Mouse (Mus musculus) midbrain, embryonic 13.5 days (tissue): ENCODE results near the gene Elovl7. TPM values are rescaled to one million over a fixed set of nuclear protein-coding genes. Genes with fewer than 3 reads are reported as not detected.

Experiments used
- polyA plus RNA-seq: library from polyadenylated mRNA; unstranded; fragments of >200 nt; fragmentation: Nextera tagmentation; extraction: Ambion mirVana; gene quantifications from 2 replicates; pipeline ENCODE4 v1.2.1, GENCODE M21; 2015

The Elovl7 gene
- polyA plus RNA-seq, 1 experiment from 2014 or later, result 0.74 TPM

Other genes starting within 250 kb of the Elovl7 start
- gene Smim15, start 170.0 kb upstream of the Elovl7 start, polyA plus RNA-seq, result 41.2 and 41.4 TPM in 2 replicates
- gene Ndufaf2, start 55.8 kb upstream of the Elovl7 start, polyA plus RNA-seq, result 75.4 and 81.5 TPM in 2 replicates
- gene Ercc8, start 55.7 kb upstream of the Elovl7 start, polyA plus RNA-seq, result 29.1 and 30.0 TPM in 2 replicates
- gene Depdc1b, start 101.9 kb downstream of the Elovl7 start, polyA plus RNA-seq, result 5.7 TPM in 2 replicates
- gene Pde4d, start 235.5 kb downstream of the Elovl7 start, polyA plus RNA-seq, result 18.3 and 19.7 TPM in 2 replicates